Mouse (Mus musculus) lung, postnatal 0 days (tissue): ENCODE results near the gene Ttll12.

Experiments used
- CTCF ChIP-seq: IDR thresholded peaks from 2 replicates; pipeline ENCODE4 v1.5.1; 2016; ENCODE audit warnings: antibody characterized with exemption, mild to moderate bottlenecking
- EP300 ChIP-seq: IDR thresholded peaks from 2 replicates; pipeline ENCODE4 v1.6.1; 2016; ENCODE audit warnings: antibody characterized with exemption, mild to moderate bottlenecking, control low read depth

- TF ChIP-seq CTCF (no peak), EP300 (no peak)
Measured at GRCm38 (mm10) chr15:83563327-83563856, 31.6 kb downstream of the Ttll12 start, which contains the start of the genes Tspo and Mcat.
